Mouse (Mus musculus): ENCODE data around the gene Ppp1r1b. TPM values are rescaled to one million over a fixed set of nuclear protein-coding genes. Genes with fewer than 3 reads are reported as not detected.

The Ppp1r1b gene
- polyA plus RNA-seq, 2 experiments, result 0.04 to 0.17 TPM

GRCm38 (mm10) chr11:98388282-98388681, 40.1 kb downstream of the Ppp1r1b start:
- Histone ChIP-seq H3K9ac (replicated peaks) (no peak overlapping the region), H3K4me3 (ENCODE audit: insufficient read depth in 1 of 2, low read depth in 2 of 2, low read length in 2 of 2) (no peak overlapping the region), H3K4me1 (replicated peaks; ENCODE audit: control insufficient read depth in 2 of 2, insufficient read depth in 2 of 2, low read length in 1 of 2) (peaks cover 10 to 14% of the 10 kb centered on the region in 2 experiments), H3K27me3 (ENCODE audit: control insufficient read depth, insufficient read depth, low read length) (peaks cover 19% of the 10 kb centered on the region), H3K36me3 (replicated peaks; ENCODE audit: control insufficient read depth, insufficient read depth, low read depth) (no peaks in the 10 kb centered on the region), H3K9me3 (ENCODE audit: control insufficient read depth, low read length) (no peaks in the 10 kb centered on the region), H3K27ac (no peak overlapping the region), H3K4me2 (ENCODE audit: low read depth) (no peak overlapping the region)
- ATAC-seq (ENCODE audit: insufficient read depth) (no peak), DNase-seq (ENCODE audit: low read depth in 3 of 3, low spot score in 3 of 3) (no peak)
- 75% methylated on average over 10 of the region's 10 CpGs for WGBS (ENCODE audit: insufficient replicate concordance)
- TF ChIP-seq CTCF (IDR thresholded peaks at IDR 0.05; ENCODE audit: low read depth) (no peak), EP300 (IDR thresholded peaks at IDR 0.05; ENCODE audit: low read depth) (no peak)

GRCm38 (mm10) chr11:98389221-98389780, 41.1 kb downstream of the Ppp1r1b start:
- 12% methylated on average over 9 of the region's 9 CpGs for WGBS (ENCODE audit: insufficient replicate concordance)
- Histone ChIP-seq H3K4me1 (replicated peaks; ENCODE audit: control insufficient read depth in 2 of 2, insufficient read depth in 2 of 2, low read length in 1 of 2) (peaks cover 19 to 25% of the 10 kb centered on the region in 2 experiments), H3K9ac (replicated peaks) (no peak overlapping the region), H3K36me3 (replicated peaks; ENCODE audit: control insufficient read depth, insufficient read depth, low read depth) (no peaks in the 10 kb centered on the region), H3K27me3 (ENCODE audit: control insufficient read depth, insufficient read depth, low read length) (peaks cover 19% of the 10 kb centered on the region), H3K4me3 (ENCODE audit: insufficient read depth in 1 of 2, low read depth in 2 of 2, low read length in 2 of 2) (no peak overlapping the region), H3K27ac (no peak overlapping the region), H3K4me2 (ENCODE audit: low read depth) (no peak overlapping the region), H3K9me3 (ENCODE audit: control insufficient read depth, low read length) (no peaks in the 10 kb centered on the region)
- no peak for ATAC-seq (ENCODE audit: insufficient read depth)
- DNase-seq (ENCODE audit: low read depth in 3 of 3, low spot score in 3 of 3), result peak in 1 of 3 experiments; percentile 20
- TF ChIP-seq EP300 (IDR thresholded peaks at IDR 0.05; ENCODE audit: low read depth), result no peak
- peak; percentile 69 for TF ChIP-seq CTCF (IDR thresholded peaks at IDR 0.05; ENCODE audit: low read depth)

GRCm38 (mm10) chr11:98390141-98390540, 41.9 kb downstream of the Ppp1r1b start:
- Histone ChIP-seq H3K36me3 (replicated peaks; ENCODE audit: control insufficient read depth, insufficient read depth, low read depth) (no peaks in the 10 kb centered on the region), H3K27me3 (ENCODE audit: control insufficient read depth, insufficient read depth, low read length) (peaks cover 19% of the 10 kb centered on the region), H3K9me3 (ENCODE audit: control insufficient read depth, low read length) (no peaks in the 10 kb centered on the region), H3K4me1 (replicated peaks; ENCODE audit: control insufficient read depth in 2 of 2, insufficient read depth in 2 of 2, low read length in 1 of 2) (peaks cover 27 to 33% of the 10 kb centered on the region in 2 experiments), H3K4me2 (ENCODE audit: low read depth) (no peak overlapping the region), H3K4me3 (ENCODE audit: insufficient read depth in 1 of 2, low read depth in 2 of 2, low read length in 2 of 2) (no peak overlapping the region), H3K9ac (replicated peaks) (no peak overlapping the region), H3K27ac (no peak overlapping the region)
- TF ChIP-seq EP300 (IDR thresholded peaks at IDR 0.05; ENCODE audit: low read depth) (no peak), CTCF (IDR thresholded peaks at IDR 0.05; ENCODE audit: low read depth) (no peak)
- 65% methylated on average over 12 of the region's 12 CpGs for WGBS (ENCODE audit: insufficient replicate concordance)
- ATAC-seq (ENCODE audit: insufficient read depth) (no peak), DNase-seq (ENCODE audit: low read depth in 3 of 3, low spot score in 3 of 3) (no peak)

GRCm38 (mm10) chr11:98392034-98392433, 43.8 kb downstream of the Ppp1r1b start:
- ATAC-seq (ENCODE audit: insufficient read depth), result no peak
- Histone ChIP-seq H3K4me3 (ENCODE audit: insufficient read depth in 1 of 2, low read depth in 2 of 2, low read length in 2 of 2) (no peak overlapping the region), H3K9me3 (ENCODE audit: control insufficient read depth, low read length) (no peaks in the 10 kb centered on the region), H3K9ac (replicated peaks) (no peak overlapping the region), H3K27me3 (ENCODE audit: control insufficient read depth, insufficient read depth, low read length) (peaks cover 4% of the 10 kb centered on the region), H3K4me1 (replicated peaks; ENCODE audit: control insufficient read depth in 2 of 2, insufficient read depth in 2 of 2, low read length in 1 of 2) (peaks cover 31 to 35% of the 10 kb centered on the region in 2 experiments), H3K36me3 (replicated peaks; ENCODE audit: control insufficient read depth, insufficient read depth, low read depth) (no peaks in the 10 kb centered on the region), H3K4me2 (ENCODE audit: low read depth) (no peak overlapping the region), H3K27ac (no peak overlapping the region)
- TF ChIP-seq CTCF (IDR thresholded peaks at IDR 0.05; ENCODE audit: low read depth) (no peak), EP300 (IDR thresholded peaks at IDR 0.05; ENCODE audit: low read depth) (no peak)
- WGBS (ENCODE audit: insufficient replicate concordance), result 42% methylated on average over 5 of the region's 8 CpGs
- DNase-seq (ENCODE audit: low read depth in 3 of 3, low spot score in 3 of 3), result no peak

- H3K4me3 ChIP-seq (ENCODE audit: insufficient read depth in 1 of 2, low read depth in 2 of 2, low read length in 2 of 2), result no peak overlapping the region
- H3K36me3 ChIP-seq (replicated peaks; ENCODE audit: control insufficient read depth, insufficient read depth, low read depth), result no peaks in the 10 kb centered on the region
- ATAC-seq (ENCODE audit: insufficient read depth) (peak; percentile 81), DNase-seq (ENCODE audit: low read depth in 3 of 3, low spot score in 3 of 3) (peak; percentile 51 to 62 (median 52))
- peak overlapping the region; percentile 28 for H3K9ac ChIP-seq (replicated peaks)
- no peaks in the 10 kb centered on the region for H3K9me3 ChIP-seq (ENCODE audit: control insufficient read depth, low read length)
- peak overlapping the region; percentile 46 for H3K4me2 ChIP-seq (ENCODE audit: low read depth)
- peak overlapping the region; percentile 70 for H3K27ac ChIP-seq
- peaks cover 31 to 35% of the 10 kb centered on the region in 2 experiments for H3K4me1 ChIP-seq (replicated peaks; ENCODE audit: control insufficient read depth in 2 of 2, insufficient read depth in 2 of 2, low read length in 1 of 2)
- 4% methylated on average over 4 of the region's 4 CpGs for WGBS (ENCODE audit: insufficient replicate concordance)
- no peak for TF ChIP-seq EP300 (IDR thresholded peaks at IDR 0.05; ENCODE audit: low read depth)
- no peak for TF ChIP-seq CTCF (IDR thresholded peaks at IDR 0.05; ENCODE audit: low read depth)
- H3K27me3 ChIP-seq (ENCODE audit: control insufficient read depth, insufficient read depth, low read length), result no peaks in the 10 kb centered on the region; the same call in 1 of the 2 replicates
Measured at GRCm38 (mm10) chr11:98392645-98393044, 44.4 kb downstream of the Ppp1r1b start.
